Mouse (Mus musculus) spleen, adult 12 weeks (tissue): ENCODE measurements around the gene Vpreb3.

Experiments used
- DNase-seq: peaks from one replicate; pipeline ENCODE4 v3.0.0; 2022; ENCODE audit warnings: low spot score

Vpreb3 gene

DNA sequence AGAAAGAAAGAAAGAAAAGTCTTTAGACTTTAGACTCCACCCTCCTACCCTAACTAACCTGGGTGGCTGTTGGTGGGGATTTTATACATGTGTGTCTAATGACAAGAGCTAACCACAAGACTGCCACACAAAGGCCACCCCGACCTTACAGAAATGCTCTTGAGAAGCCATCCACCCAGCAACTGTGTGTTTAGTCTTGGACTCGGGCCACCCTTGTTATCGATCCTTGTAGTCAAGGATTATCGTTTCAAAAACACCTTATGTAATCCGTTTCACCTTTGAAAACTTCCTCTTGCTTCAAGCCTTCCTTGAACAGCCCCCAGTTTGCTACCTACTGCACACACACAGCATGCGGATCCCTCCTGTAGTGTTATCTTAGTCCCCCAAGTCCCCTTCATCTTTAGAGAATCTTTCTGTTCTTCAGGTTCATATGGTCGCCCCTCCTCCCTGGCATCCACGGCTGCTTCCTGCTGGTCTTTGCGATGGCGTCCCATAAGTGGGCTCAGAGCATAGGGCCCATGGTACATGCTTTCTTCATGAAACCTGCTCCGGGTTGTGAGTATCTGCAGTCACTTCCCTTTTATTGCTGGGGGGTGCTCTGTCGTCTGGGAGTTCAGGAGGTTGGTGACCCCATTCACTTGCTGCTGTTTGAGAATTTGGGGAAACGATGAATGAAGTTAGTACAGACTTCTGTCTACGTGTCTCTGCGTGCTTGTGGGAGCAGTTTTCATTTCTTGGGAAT lies at the start of gene Vpreb3:
Gene Vpreb3 (plus strand): TSS at position 322 of the 742 bp plus-strand sequence.
- no peak for DNase-seq

DNA sequence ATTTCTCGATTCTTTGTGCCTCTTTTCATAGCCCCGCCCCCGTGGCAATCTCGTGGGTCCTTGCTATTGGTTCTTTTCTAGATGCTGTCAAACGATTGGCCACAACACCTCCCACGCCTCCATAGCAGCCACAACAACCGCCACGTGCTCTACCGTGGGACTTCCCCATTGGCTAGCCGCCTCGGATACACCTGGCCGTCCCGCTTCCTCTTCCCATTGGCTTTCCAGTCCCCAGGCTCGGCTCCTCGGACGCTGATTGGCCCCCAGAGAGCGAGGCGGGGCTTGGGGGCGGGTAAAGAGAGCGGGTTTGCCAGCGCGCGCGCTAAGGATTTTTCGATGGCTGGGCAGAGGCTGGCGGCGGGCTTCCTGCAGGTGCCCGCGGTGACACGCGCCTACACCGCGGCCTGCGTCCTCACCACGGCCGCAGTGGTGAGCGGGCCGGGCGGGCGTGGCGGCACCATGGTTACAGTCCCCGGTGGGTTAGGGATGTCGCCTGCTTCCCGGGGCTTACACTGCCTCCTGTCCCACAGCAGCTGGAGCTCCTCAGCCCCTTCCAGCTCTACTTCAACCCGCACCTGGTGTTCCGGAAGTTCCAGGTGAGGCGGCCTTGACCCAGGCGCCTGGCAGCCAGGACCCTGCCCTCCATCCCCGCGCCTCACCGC lies 49.6 kb upstream of the Vpreb3 start, which contains the start of gene Derl3:
Gene Derl3 (plus strand): TSS at position 325 of the 662 bp plus-strand sequence.
- DNase-seq, result peak; percentile 91

DNA sequence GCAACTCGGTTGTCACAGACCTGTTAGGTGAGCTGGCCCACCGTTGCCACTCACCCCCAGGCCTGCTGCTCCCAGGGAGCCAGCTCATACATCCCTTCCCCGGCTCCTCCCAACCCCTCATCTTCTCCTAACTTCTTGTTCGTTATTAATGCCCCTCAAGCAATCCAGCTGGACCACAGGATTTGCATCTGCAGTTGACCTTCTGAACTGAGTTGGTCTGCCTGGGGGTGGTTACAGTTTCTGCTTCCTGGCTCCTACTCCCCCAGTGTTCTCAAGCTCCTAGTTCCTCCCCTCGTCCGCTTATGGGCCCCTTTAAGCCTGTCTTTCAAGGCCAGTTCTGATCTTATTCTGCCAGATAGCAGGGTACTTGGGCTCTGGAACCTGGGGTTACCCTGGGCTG lies 48.3 kb upstream of the Vpreb3 start:
- no peak for DNase-seq

DNA sequence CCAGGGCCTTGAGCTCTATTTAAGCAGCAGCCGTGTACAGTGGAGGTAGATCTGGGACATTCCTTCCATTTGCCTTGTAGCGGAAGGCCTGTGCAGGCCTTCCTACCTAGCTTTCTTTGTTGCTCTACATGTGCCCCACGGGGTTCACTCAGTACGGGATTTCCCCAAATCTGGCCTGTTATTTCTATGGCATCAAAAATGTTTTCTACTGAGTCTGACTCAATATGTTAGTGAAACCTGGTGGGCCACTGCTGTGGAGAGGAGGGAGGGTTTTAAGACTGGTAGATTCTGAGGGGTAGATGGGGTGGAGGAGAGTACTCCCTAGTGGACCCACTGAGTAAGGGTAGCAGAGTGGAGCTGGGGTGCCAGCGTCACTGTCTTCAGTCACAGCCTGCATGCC lies 47.1 kb upstream of the Vpreb3 start:
- DNase-seq, result no peak

DNA sequence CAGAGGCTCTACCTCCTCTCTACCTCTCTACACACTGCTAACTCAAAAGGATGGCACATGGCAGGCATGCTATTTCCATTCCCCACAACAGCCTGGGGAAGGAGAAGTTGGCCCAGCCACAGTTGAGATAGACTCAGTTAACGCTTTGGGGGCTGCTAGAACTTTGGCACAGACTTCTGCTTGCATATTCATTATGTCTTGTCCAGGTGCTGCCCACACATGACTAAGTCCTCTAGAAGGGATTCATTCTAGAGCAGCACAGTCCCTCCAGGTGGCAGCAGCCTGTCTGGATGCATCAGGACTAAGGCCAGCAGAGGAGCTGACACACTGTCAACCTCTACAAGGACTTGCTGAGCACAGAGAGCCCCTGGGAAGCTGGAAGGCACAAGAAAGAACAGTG lies 46.6 kb upstream of the Vpreb3 start:
- no peak for DNase-seq

DNA sequence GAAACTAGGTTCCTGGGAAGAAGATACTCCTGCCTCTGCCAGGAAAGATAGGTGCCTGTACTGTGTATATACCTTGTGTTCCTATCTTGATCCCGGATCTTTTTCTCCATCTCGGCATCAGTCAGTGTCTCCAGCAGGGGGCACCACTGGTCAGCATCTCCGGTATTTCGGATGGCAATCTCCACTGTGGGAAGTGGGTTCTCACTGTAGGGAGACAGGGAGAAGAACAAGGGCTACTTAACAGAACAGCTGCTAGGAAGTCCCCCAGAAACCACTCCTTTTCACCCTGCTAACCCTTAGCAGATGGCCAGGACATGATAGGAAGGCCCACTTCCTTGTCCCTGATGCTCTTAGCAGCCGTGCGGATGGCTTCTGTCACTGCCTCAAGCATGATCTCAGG lies 45.5 kb upstream of the Vpreb3 start:
- peak; percentile 46 for DNase-seq

DNA sequence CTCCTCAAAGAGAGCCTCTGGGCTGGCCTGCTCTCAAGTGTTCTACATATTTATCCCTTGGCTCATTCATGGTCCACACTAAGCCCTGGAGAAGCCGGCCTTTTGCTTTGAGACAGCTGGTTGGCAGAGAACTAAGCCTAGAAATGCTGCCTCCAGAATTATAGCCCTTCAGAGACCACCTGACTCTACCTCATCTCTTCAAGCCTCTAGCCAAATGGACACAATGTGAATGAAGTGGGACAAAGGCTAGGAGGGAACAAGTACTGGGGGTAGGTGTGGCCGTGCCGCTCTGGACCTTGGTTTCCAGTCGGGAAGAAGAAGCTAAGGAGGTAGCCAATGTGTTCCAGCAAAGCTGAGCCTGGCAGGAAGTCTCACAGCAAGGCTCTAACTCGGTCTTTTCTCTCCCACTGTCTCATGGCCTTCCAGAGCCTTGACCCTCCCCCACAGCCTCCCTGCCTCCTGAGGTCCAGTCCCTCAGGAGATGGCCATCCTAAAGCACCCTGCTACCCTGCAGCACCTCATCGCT lies 44.8 kb upstream of the Vpreb3 start:
- DNase-seq, result no peak

DNA sequence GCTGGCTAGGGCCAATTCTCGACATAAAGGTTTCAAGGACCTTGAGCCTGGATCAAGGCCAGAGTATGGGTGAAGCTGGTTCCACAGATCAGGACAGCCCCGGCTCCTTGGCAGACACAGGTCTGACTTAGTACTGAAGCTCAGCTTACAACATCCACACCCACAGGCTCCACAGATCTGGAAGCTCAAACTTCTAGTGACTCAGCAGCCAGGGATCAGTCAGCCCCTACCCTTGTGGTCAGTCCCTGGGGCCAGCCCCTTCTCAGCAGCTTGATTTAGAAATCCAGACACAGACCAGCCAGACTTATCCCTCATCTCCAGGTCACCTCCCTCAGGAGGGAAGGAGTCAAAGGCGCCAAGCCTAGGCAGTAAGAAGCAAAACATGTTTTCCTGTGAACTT lies 44.0 kb upstream of the Vpreb3 start:
- no peak for DNase-seq

DNA sequence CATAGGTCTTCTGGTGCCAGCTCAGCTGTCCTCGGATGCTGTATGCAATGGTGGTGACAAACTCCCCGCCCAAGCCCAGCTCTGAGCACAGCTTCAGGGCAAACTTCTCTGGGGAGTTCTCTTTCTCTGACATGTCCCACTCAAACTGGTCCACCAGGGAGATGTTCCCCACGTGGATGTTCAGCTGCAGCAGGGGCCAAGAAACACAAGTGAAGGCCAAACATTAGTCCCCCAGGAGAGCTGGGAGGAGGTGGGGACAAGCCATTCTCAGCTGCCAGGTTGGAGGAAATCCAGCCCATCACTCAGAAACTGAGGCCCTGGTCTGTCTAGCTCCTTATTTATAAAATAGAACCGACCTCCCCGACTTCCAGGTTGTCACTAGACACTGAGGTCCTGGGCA lies 38.5 kb upstream of the Vpreb3 start:
- no peak for DNase-seq

DNA sequence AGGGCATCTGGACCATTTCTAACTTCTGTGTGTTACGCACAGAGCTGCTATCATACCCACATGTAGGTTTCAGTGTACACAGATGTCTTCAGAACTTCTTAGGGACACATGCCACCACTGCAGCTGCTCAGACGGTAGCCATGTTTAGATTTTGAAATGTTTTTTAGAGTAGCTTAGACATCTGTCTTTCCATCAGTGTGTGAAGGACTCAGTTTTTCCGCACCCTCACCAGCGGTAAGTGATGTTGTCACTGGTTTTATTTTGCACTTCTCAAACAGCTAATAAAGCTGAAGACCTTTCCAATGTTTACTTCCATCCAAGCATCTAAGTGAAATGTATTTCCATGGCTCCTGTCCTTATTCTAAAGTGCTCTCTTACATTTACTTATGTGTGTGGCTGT lies 36.0 kb upstream of the Vpreb3 start:
- no peak for DNase-seq

DNA sequence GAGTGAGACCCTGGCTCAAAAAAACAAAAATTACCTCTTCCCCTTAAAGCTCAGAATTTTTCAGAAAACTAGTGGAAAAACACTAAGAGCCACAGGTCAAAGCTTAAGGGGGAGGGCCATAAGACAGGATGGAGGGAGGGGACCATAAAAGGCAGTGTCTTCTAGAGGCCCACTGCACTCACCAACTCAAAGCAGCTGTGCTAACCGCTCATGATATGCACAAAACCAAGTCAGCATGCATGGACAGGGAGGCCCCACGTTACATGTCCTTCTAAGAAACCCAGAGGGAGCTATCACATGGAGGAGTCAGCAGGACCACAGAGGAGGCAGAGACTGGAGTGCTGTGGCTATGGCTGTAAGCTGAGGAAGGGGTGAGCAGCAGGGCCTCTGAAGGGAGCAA lies 32.2 kb upstream of the Vpreb3 start:
- DNase-seq, result no peak

DNA sequence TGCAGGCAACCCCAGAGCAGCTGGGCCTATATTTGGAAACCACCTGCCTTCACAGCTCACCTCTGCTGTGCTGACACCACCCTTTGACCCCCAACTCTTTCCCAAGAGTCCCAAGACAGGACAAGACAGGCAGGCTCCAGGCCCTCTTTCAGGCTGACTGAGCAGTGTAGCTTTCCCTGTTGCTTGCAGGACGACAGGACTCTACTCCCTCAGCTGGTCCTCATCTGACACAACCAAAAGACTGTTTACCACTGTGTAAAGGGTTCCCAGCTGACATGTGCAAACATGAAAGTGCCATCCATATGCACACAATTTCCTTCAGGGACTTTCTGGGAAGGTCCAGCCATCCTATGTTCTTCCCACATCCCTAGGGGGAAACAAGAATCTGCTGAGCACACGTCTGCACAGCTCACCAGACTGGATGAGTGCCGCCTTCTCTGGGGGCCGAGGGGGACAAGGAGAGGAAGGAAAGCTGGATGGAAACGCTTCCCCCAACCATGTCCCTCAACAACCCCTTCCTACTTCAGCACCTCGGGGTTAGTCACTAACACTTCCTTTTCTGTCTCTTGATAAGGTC lies 29.8 kb upstream of the Vpreb3 start:
- no peak for DNase-seq

DNA sequence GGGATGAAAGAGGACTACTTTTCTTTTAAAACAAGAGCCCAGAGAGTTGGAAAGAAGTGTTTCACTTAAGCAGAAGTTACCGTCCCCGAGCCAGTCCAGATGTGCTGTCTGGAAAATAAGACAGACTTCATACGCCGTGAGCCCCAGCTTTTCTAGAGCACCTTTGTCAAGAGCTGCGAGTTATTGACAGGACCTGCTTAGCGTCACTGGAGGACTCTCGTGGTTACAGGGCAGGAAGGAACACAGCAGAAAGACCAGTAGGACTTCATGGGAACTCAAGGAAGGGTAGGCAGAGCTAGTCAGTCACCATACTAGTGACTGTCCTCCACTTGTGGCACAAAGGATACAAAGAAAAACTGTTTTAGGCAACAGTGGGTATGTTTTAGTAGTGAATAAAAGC lies 27.3 kb upstream of the Vpreb3 start:
- no peak for DNase-seq

DNA sequence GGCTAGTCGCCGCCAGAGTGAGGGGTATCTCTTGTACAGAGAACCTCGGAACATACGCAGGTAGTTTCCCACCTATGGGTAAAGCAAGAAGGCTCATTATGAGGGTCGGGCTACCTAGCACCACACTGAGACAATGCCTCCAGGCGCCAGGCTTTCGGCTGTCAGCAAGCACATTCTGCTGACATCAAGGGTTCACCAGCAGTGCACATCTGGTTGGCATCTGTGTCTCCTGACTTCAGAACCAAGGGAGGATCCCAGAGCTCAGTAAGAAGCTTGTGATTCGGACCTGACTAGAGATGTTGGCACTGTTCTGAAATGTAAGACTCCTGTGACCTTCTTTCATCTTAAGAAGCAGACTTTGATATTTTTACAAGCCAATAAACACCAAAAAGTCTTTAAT lies 26.0 kb upstream of the Vpreb3 start:
- DNase-seq, result no peak

DNA sequence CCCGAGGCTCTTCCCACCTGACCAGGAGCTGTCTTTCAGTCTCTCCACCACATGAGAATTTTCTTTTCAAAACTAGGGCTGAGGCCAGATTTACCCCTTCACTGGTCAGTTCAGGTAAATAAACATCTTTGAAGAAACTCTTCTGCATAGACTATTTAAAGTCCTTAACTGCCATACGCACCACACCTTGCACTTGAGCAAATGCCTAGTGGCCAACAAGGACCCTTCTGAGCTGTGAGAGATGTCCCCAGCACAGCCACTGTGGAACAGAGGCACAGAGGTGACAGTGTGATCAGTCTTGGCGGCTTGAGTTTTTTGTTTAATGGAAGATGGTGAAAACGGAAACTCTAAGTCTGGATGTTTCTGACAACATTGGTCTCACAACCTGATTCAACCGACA lies 23.8 kb upstream of the Vpreb3 start:
- DNase-seq, result no peak

DNA sequence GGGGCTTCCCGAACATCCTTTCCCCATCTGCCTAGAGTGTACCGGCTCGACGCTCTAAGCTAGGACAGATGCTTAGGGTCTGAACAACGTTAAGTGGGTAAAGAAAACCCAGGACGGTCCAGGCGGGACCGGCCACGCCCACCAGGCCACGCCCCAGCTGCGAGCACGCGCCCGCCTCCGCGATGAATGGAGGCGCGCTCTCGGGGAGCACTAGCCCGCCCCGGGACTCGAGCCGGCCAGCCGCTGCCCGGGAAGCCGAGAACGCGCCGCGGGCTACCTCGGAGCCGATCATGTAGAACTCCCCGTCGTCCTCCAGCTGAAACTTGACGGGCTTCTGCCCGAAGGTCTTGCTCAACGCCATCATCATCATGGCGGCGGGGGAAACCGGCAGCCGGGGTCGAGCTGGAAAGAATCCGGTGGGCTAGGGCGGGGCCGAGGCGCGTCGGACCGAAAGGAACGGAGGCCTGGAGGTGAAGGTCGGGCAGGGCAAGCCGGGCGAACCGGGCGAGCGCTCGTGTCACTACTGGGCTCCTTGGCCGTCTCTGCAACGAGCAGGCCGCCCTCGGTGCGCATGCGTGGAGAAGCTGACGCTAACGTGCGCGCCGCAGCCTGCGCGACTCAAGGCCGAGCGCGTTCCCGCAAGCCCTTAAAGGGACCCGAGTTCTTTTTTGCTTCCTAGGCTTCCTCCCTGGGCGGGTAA lies 21.7 kb upstream of the Vpreb3 start, which contains the start of gene Smarcb1:
Gene Smarcb1 (minus strand): TSS at position 592 of the 700 bp plus-strand sequence.
- peak; percentile 88 for DNase-seq

DNA sequence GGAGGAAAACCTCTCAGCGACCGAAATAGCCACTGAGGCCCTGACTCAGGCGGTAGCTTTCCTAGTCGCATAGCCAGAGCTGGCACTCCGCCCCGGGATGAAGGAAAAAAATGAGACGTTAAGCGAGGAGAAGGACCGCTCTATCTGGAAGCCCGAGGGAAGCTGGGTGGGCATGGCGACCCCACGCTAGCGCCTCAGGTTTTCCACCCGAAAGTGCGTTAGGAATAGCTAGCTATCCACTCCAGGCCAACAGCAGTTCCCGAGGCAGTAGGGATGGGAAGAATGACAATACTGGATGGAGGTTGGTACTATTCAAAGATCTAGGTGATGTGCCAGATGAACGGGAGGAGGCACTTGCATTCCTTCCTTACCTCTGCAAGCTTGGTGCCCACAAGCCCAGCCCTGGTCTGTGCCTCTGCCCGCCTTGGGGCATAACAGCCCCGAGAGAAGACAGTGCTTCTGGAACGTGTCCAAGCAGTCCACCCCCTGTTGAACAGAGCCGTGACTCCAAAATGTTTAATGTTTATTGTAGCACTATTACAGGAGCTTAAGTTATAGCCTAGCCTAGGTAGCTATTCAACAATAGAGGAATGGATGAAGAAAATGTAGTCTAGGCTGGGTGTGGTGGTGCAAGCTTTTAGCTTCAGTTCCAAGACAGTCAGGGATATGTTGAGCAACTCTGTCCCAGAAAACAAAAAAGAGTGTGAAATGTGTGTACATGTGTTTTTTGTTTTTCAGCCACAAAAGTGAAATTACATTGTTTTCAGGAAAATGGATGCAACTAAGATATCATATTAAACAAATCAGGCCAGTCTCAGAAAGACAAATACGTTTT lies 20.9 kb upstream of the Vpreb3 start:
- no peak for DNase-seq

DNA sequence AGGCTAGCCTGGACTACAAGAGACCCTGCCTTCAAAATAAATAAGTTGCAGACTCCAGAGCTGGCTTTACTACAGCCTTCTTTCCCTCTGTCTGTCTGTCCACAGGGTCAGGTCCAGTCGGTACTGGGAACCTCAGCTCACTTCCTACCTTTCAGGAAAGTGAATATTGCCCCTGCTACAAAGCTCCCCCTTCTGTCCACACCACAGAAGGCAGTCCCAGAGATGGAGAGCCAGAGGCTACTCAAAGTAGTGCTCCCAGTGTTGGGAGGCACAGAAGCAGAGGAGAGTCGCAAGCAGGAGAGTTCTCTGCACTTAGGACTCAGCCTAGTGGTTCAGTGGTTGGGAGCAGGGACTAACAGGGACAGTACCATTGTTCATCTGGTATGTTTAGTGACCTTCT lies 18.5 kb upstream of the Vpreb3 start:
- DNase-seq, result no peak

DNA sequence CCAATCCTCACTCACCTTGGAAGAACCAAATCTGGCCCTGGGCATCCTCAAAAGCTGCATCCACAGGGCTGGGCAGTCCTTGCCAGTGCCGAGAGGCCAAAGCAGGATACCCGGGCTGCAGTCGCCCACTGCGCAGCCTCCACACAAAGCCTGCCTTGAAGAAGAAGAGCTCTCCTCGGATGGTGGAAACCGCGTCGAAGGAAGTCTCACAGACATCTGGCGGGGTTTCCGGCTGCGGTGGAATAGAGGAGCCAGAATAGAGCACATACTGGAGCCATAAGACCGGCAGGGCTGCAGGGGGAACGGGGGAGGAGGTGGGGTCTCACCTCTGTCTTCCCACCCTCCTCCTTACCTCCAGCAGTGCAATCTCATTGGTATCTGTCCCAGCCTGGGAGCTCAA lies 16.5 kb upstream of the Vpreb3 start:
- DNase-seq, result no peak

DNA sequence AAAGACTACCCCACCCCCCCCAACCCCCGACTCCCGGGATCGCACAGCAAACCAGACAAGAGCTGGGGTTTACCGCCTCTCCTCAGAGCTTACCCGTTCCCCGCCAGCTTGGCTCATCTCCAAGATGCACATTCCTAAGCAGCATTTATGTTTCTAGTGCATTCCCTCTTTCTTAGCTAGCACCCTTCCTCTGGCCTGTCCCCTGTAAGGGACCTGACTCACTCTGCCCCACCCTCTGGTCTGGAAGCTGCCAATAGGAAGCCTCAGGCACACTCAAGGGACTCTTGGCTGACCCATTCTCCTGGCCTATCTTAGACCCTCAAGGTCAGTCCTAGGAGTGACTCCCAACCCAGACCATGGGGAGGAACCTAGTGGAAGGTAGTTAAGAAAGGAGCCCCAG lies 12.6 kb upstream of the Vpreb3 start:
- DNase-seq, result no peak

DNA sequence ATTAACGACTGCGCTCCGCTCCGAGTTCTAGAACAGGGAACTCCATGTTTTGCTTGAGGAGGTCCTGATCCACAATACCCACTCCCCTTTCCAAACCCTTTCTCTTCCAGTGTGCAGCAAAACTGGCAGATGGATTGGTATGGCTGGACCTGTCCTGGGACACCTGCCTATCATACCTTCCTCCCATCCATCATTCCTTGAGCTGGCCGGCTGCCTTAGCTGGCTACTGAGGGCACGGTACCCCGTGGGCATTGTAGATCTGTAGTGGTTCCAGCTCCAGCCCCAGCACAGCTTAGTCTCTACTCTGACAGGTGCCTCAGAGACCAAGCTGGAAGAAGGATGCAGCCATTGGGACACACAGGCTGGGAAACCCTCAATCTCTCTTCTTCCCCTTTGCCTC lies 11.5 kb upstream of the Vpreb3 start:
- DNase-seq, result no peak
